Mouse (Mus musculus): ENCODE data around the gene Tspan18.

DNA sequence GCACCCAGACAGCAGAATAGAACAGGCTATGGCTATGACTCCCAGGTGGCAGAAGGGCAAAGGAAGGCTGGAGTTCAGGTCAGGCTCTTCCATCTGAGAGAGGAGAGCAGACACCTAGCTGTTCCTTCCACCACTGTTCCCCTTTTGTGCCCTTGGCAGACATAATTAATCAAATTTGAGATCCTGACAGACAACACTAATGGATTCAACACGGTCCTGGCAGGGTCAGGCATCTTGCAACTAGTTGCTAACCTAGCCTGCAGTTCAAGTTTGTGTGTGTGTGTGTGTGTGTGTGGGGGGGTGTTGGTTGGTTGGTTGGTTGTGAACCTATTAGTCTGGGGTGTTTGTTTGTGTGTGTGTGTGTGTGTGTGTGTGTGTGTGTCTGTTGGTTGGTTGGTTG, 131.5 kb downstream of the Tspan18 start:
- TF ChIP-seq CTCF (conservative IDR thresholded peaks at IDR 0.05; ENCODE audit: low read length), result no peak
- TF ChIP-seq POU5F1 (IDR thresholded peaks at IDR 0.05; ENCODE audit: borderline replicate concordance, low read length), result no peak
- no peak for TF ChIP-seq NANOG (IDR thresholded peaks at IDR 0.05; ENCODE audit: borderline replicate concordance, low read length)
